Mouse (Mus musculus) CH12.LX (cell line): Measurements from ENCODE around the gene Itgb2.

ENCODE experiments used
- CHD2 ChIP-seq: IDR thresholded peaks from 2 replicates; pipeline ENCODE4 v1.6.1; 2011; ENCODE audit warnings: low read length, improper control_type of control experiment
- CTCF ChIP-seq, 2 experiments: IDR thresholded peaks in 1 of 2; conservative IDR thresholded peaks in 1 of 2; 2 replicates each; pipeline ENCODE4 v1.5.1; 2011 to 2012; ENCODE audit warnings: low read depth in 2 of 2, low read length in 2 of 2, improper control_type of control experiment in 1 of 2, inconsistent platforms in 1 of 2, mild to moderate bottlenecking in 1 of 2, moderate library complexity in 1 of 2
- HCFC1 ChIP-seq: IDR thresholded peaks from 2 replicates; pipeline ENCODE4 v1.6.1; 2012; ENCODE audit warnings: low read depth, mild to moderate bottlenecking, inconsistent platforms, low read length, improper control_type of control experiment
- POLR2A ChIP-seq: IDR thresholded peaks from 2 replicates; pipeline ENCODE4 v1.6.1; 2011; ENCODE audit warnings: low read depth, mild to moderate bottlenecking, improper control_type of control experiment, low read length
- USF1 ChIP-seq: IDR thresholded peaks from 2 replicates; pipeline ENCODE4 v1.6.1; 2014; ENCODE audit warnings: low read depth, mild to moderate bottlenecking, inconsistent platforms, low read length, improper control_type of control experiment

DNA sequence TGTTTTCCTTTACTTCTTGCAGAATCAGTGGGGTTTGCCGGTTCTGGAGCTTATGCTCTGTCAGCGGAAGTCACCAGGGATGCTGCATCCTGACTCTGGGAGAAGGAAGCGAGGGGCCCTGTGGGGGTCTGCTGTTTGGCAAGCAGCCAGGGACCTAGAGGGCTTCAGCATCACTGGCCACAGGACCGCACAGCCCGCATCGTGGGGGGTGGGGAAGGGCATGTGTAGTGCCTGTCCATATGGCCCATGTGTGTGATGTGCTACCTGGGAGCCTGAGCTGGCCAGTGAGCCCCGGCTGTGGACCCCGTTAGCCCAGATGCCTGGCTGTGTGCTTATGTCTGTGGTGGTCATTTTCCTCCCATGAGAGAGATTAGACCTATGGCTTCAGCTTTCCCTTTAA lies 59.7 kb downstream of the Itgb2 start:
- no peak for TF ChIP-seq CTCF (conservative IDR thresholded peaks at IDR 0.05 in 1 of 2, IDR thresholded peaks at IDR 0.05 in 1 of 2; ENCODE audit: low read depth in 2 of 2, low read length in 2 of 2)
- no peak for TF ChIP-seq USF1
- TF ChIP-seq CHD2, result no peak
- no peak for TF ChIP-seq HCFC1
- no peak for TF ChIP-seq POLR2A
